Mouse (Mus musculus) gastrocnemius, postnatal 4 days (tissue): Measurements from ENCODE around the gene Lhx6. TPM values are rescaled to one million over a fixed set of nuclear protein-coding genes. Genes with fewer than 3 reads are reported as not detected.
"Not testable (repeated sequence)": the region's sequence is repeated elsewhere in the genome, so short reads cannot be mapped to it uniquely, and the experiment has no call there.

ENCODE experiments used
- DNase-seq, 2 experiments: peaks; one replicate each; pipeline ENCODE4 v3.0.0; 2021 to 2022; ENCODE audit warnings: low spot score in 2 of 2, mixed read lengths in 2 of 2
- long read RNA-seq, 2 experiments: library from polyadenylated mRNA; stranded (forward); transcript quantifications; one replicate each; pipeline ENCODE4 v2.0.0; 2021
- total RNA-seq, 2 experiments: library from RNA; stranded (reverse); gene quantifications; 2 replicates each; pipeline ENCODE4 v1.2.3; 2021

The Lhx6 gene
- 1 to 10 TPM; 6.5 to 8.0 TPM for total RNA-seq
- long read RNA-seq, experiment 1, partial matches to known transcripts, result 0 of 5 reads
- long read RNA-seq, experiment 1, other reads (novel, unspliced or antisense), result 4 of 5 reads
- long read RNA-seq, experiment 2, partial matches to known transcripts, result 0 of 8 reads
- long read RNA-seq, experiment 2, other reads (novel, unspliced or antisense), result 4 of 8 reads

GRCm38 (mm10) chr2:36104956-36105741 lies at the start of gene Lhx6:
Gene Lhx6, minus strand, starts transcription at chr2:36105408.
- DNase-seq, result no peak

DNA sequence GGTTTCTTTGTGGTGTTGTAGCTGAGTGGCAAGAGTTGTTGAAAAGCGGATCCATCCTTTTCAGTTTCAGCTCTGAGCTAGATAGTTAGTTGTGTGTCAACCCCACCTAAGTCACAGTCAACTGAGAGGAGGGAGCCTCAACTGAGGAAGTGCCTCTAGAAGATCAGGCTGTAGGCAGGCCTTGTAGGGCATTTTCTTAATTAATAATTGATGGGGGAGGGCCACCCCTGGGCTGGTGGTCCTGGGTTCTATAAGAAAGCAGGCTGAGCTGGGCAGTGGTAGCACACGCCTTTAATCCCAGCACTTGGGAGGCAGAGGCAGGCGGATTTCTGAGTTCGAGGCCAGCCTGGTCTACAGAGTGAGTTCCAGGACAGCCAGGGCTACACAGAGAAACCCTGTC lies 47.2 kb upstream of the Lhx6 start:
- DNase-seq, result not testable (repeated sequence)

- no peak for DNase-seq
Observed at GRCm38 (mm10) chr2:36148876-36149365, 43.7 kb upstream of the Lhx6 start.

- no peak for DNase-seq
Observed at GRCm38 (mm10) chr2:36139096-36139495, 33.9 kb upstream of the Lhx6 start.

GRCm38 (mm10) chr2:36136300-36136941 lies 31.2 kb upstream of the Lhx6 start, which contains the start of the genes Mrrf and Rbm18:
Gene Mrrf, plus strand, starts transcription at chr2:36136389.
Gene Rbm18, minus strand, starts transcription at chr2:36136773.
- peak; percentile 85 to 91 for DNase-seq

DNA sequence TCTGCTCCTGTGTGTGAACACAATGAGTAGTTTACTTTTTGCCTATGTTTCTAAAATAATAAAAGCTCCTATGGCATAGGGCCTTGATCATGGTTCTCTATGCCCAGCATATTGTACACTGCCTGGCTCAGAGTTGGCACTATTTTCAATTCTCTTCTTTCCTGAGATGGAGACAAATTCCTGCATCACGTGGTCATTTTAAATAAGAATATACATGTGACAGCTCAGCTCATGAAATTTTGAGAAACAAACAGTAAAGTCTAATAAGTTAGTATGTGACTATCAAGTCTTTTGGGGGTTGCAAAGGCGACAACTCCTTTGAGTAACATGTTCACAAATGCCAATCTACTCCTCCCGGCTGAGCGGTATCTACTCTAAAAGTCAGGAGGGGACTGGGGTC lies 30.7 kb upstream of the Lhx6 start:
- no peak for DNase-seq

- no peak for DNase-seq
Observed at GRCm38 (mm10) chr2:36129051-36129450, 23.8 kb upstream of the Lhx6 start.

DNA sequence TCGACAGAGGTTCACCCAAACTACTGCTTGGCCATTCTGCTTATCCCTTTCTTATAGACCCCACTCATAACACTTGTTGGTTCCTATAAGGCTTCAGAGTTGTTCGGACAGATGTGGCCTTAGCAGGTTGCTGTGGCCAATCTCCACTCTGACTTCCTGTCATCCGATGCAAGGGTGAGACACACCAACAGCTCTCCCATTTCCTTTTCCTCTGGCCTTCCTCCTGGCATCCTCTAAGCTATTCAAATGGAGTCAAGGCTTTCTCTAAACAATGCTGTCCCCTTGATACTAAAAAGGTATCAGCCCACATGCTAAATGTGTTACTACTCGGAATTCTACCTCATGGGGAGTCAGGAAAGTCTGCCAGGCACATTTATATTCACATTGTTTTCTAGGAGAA lies 22.8 kb upstream of the Lhx6 start:
- no peak for DNase-seq

DNA sequence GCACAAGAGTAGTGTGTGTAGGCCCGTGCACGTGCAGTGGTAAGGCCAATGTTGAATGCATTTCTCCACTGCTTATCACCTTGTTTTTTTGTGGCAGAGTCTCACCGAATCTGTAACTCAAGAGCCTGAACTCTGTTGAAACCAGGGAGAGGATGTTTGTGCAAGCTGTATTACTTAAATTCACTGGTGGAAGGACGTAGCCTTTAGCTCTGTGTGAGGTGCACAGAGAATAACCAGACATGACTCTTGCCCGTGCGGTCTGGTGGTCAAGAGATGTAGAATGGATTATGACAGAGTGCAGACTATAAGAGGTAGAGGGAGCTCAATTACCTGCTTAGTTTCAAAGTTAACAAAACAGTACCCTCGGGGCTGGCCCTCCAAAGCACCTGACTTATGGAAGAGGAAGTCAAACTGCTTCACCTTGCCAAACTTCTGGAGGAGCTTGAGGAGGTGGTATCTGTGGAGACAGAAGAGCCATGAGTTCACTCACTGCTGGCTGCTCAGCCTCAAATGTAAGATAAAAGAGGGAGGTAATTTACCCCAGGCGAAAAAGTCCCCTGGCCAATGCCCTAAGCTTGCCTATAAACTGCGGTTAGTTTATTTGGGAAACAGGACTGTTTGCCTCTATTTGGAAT lies 21.7 kb upstream of the Lhx6 start:
- no peak for DNase-seq

GRCm38 (mm10) chr2:36112632-36113031 lies 7.4 kb upstream of the Lhx6 start:
- no peak for DNase-seq

GRCm38 (mm10) chr2:36108615-36109014 lies 3.4 kb upstream of the Lhx6 start:
- no peak for DNase-seq

- no peak for DNase-seq
Observed at GRCm38 (mm10) chr2:36104436-36104955, 712 bp downstream of the Lhx6 start.

DNA sequence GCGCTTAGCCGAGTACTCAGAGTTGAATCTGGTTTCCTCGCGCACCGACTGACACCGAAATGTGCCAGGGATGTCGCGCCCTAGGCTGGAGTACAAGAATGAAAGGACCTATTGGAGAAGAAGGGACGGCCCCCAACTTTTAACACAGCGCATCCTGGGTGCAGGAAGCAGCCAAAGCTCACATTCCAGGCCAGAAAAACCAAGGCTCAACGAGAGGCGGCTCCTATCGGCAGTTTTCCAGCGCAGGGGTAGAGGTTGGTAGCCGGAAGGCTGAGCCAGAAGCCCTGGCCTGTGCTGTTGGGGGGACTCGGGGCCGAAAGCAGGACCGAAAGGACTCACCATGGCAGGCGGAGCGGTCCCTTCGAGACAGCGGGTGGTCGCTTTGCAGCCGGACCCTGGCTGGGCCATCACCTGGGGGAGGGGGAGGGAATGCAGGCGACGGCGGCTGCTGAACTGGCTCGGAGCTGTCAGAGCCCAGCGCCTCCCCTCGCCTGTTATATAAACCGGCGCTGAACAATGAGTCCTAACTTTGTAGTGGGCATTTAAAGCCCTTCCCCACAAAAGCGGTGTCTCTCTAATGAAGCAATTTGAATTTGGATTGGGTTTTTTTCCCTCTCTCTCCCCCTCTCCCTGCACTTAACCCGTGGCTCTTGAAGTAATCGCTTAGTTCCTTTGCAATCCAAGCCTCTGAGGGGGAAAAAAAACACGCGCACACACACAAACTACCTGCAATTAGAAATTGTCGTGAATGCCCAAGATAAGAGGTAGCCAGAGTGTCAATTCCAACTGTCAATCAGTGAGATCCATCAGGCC lies 1.4 kb downstream of the Lhx6 start:
- no peak for DNase-seq

DNA sequence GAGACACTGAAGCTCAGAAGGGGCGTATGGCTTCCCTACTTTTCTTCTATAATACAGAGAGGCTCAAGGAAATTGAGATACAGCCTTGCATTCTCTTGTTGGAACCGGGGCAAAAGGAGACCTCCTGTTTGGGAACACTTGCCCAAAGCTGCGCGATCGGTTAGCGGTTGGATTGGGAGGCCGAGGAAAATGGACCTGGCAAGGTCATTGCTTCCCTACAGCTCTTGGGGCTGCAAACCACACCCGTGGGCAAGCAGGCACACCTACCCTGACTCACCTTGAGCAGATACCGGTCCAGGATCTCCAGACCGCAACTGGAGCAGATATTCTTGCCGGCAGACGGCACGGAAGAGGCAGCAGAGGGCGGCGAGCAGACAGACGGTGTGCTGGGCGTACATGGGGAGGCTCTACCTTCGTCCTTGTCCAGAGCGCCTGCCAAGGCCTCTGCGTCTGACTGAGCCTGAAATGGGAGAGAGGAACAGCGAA lies 2.1 kb downstream of the Lhx6 start:
- no peak for DNase-seq

DNA sequence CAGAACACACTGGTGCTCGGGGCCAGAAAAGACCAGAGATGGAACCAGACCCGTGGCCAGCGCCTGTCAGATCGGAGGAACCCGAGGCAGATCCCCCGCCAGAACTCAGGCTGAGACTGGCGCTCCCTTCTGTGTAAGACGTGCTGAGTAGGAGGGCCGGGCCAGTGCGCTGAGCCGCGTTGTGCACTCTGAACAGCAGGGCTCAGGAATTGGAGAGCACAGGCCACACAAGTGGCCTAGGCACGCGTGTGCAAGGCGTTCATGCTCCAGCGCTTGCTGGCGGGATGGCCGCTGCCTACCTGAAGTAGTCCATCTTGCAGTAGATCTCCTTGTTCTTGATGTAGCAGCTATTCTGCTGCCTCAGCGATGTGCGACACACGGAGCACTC lies 2.7 kb downstream of the Lhx6 start:
- DNase-seq, result no peak

DNA sequence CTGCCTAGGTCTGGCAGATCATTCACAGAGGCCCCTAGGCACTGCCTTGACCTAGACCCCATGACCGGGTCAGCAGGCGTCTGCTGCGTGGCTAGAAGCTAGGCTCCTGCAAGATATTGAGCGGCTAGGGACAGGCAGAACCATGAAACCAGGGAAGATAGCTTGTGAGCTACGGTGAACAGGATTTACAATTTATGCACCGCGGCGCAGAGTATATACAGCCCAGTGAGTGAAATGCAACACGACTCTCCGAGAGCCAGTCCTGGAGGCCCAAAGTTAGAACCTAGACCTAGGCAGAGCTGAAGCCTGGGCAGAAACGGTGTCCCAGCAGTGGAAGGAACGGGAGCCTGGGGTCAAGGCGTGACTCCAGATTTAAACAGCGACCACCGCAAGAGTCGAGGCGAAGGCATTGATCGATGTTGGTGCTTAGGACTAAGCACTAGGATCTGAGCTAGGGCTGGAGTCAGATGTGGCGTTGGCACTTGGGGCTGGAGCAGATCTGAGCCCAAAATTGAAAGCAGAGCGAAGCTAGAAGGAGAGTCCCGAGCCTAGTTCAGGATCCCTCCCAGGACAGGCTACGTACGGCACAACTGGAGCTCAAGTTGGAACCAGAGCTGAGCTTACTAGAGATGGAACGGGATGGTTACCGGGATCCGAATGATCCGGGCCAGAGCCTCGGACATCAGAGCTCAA lies 3.2 kb downstream of the Lhx6 start:
- DNase-seq, result no peak

DNA sequence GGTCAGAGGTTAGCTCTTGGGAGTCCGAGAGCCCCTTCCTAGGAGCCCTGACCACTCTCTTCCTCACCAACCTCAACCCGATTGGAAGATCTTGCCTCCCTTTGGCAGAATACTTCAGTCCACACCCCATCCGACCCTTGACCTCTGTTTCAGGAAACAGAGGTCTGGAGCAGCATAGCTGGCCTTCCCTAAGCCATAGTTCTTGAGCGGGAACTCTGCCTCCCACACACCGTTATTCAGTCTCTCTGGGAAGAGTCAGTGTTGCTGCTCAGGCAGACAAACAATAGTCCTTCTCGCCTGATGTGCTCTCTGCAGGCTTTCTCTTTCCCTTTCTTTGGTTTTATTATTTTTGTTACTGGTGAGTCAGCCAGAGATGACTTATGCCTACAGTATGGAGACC lies 5.5 kb downstream of the Lhx6 start:
- no peak for DNase-seq

DNA sequence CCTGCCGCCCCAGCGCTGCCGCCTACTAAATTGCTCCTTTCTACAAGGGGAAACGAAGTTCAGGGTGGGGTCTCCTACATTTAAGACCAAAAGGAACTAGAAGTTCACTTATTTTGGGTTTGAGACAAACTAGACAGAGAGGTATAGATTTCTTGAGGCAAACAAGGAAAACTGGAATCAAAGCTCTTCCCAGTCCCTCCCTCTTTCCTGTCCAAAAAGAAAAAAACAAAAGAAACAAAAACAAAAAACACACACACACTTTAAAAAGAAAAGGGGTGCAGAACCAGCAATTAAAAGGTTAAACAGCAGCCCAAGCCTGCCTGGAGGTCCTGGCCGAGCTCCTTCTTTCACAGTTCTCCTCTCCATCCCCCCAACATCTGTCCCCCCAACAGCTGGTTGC lies 7.2 kb downstream of the Lhx6 start:
- no peak for DNase-seq

GRCm38 (mm10) chr2:36097129-36097815 lies 7.9 kb downstream of the Lhx6 start:
- DNase-seq, result no peak
